Comparison of ENCODE assay signal across 14 mouse cellular contexts in genomic region chr10:40597177-40597576, GRCm38 (mm10). TPM values are rescaled to one million over a fixed set of nuclear protein-coding genes. Genes with fewer than 3 reads are reported as not detected.
DNase-seq lines count a peak whose midpoint lies in the region; ATAC-seq and TF ChIP-seq lines count a peak whose summit lies in the region.
"Had no signal": no experiment of that assay in that cellular context is flagged by ENCODE, and none has a peak within 500 bp of the region (broad histone marks: within the 10 kb centered on the region; RNA-seq: fewer than 3 reads in every experiment).

No protein-coding gene starts in this region.

- no peaks in the 10 kb centered on the region for H3K9me3 ChIP-seq in heart, embryonic 10.5 days
- no peaks in the 10 kb centered on the region for H3K9me3 ChIP-seq in lung, postnatal 0 days (ENCODE audit: low read length)
- H3K9me3 ChIP-seq in midbrain, postnatal 0 days (ENCODE audit: low read length) = no peaks in the 10 kb centered on the region
- H3K9me3 ChIP-seq: forebrain, embryonic 15.5 days; intestine, embryonic 15.5 days; limb, embryonic 13.5 days had no signal

- no peak overlapping the region for H3K4me2 ChIP-seq in lung, postnatal 0 days (replicated peaks; ENCODE audit: low read depth, low read length)
- H3K4me2 ChIP-seq in midbrain, postnatal 0 days (ENCODE audit: low read depth, low read length, poor library complexity, severe bottlenecking) = no peak overlapping the region
- H3K4me2 ChIP-seq: forebrain, embryonic 15.5 days; intestine, embryonic 15.5 days; limb, embryonic 13.5 days had no signal

- no peaks in the 10 kb centered on the region for H3K27me3 ChIP-seq in heart, embryonic 10.5 days (ENCODE audit: insufficient read depth, poor library complexity, severe bottlenecking)
- no peaks in the 10 kb centered on the region for H3K27me3 ChIP-seq in lung, postnatal 0 days (replicated peaks; ENCODE audit: insufficient read depth, low read length)
- no peaks in the 10 kb centered on the region for H3K27me3 ChIP-seq in midbrain, postnatal 0 days (ENCODE audit: insufficient read depth, low read length)
- H3K27me3 ChIP-seq: forebrain, embryonic 15.5 days; intestine, embryonic 15.5 days; limb, embryonic 13.5 days had no signal

- H3K36me3 ChIP-seq in heart, embryonic 10.5 days = no peaks in the 10 kb centered on the region
- H3K36me3 ChIP-seq in lung, postnatal 0 days (ENCODE audit: insufficient read depth, low read length) = no peaks in the 10 kb centered on the region
- H3K36me3 ChIP-seq in midbrain, postnatal 0 days (ENCODE audit: insufficient read depth, low read length) = no peaks in the 10 kb centered on the region
- H3K36me3 ChIP-seq: forebrain, embryonic 15.5 days; intestine, embryonic 15.5 days; limb, embryonic 13.5 days had no signal

- 85% methylated on average over 3 of the region's 3 CpGs for WGBS in heart, embryonic 10.5 days
- 76% methylated on average over 3 of the region's 3 CpGs for WGBS in lung, postnatal 0 days
- WGBS in midbrain, postnatal 0 days = 95% methylated on average over 3 of the region's 3 CpGs

- peak; percentile 28 to 33 for DNase-seq in heart, adult 18-20 months
- no peak for DNase-seq in heart, embryonic 10.5 days (ENCODE audit: low spot score)
- DNase-seq in lung, postnatal 0 days (ENCODE audit: low spot score) = peak; percentile 24
- DNase-seq in lung, postnatal 4 days = no peak
- peak; percentile 73 for DNase-seq in adrenal gland, adult 2 months
- DNase-seq in lung, postnatal 25 days (ENCODE audit: low spot score) = peak; percentile 3
- no peak for DNase-seq in midbrain, postnatal 0 days (ENCODE audit: low spot score)

- H3K4me1 ChIP-seq in heart, embryonic 10.5 days = no peaks in the 10 kb centered on the region
- no peaks in the 10 kb centered on the region for H3K4me1 ChIP-seq in lung, postnatal 0 days (ENCODE audit: insufficient read depth, low read depth, low read length)
- no peaks in the 10 kb centered on the region for H3K4me1 ChIP-seq in midbrain, postnatal 0 days (ENCODE audit: insufficient read depth, low read length)
- H3K4me1 ChIP-seq: forebrain, embryonic 15.5 days; intestine, embryonic 15.5 days; limb, embryonic 13.5 days had no signal

- H3K27ac ChIP-seq in heart, embryonic 10.5 days = no peak overlapping the region
- no peak overlapping the region for H3K27ac ChIP-seq in lung, postnatal 0 days (ENCODE audit: low read length)
- no peak overlapping the region for H3K27ac ChIP-seq in midbrain, postnatal 0 days (ENCODE audit: low read depth, low read length)
- H3K27ac ChIP-seq: forebrain, embryonic 15.5 days; intestine, embryonic 15.5 days; limb, embryonic 13.5 days; macrophage had no signal

- TF ChIP-seq EP300 in lung, postnatal 0 days (IDR thresholded peaks at IDR 0.05) = no peak

- H3K9ac ChIP-seq in lung, postnatal 0 days (replicated peaks; ENCODE audit: low read depth) = no peak overlapping the region
- no peak overlapping the region for H3K9ac ChIP-seq in midbrain, postnatal 0 days (replicated peaks; ENCODE audit: low read length, poor library complexity, severe bottlenecking)
- H3K9ac ChIP-seq: forebrain, embryonic 15.5 days; intestine, embryonic 15.5 days; limb, embryonic 13.5 days had no signal

- no peak for TF ChIP-seq CTCF in lung, postnatal 0 days (IDR thresholded peaks at IDR 0.05)
- TF ChIP-seq CTCF in midbrain, postnatal 0 days (IDR thresholded peaks at IDR 0.05) = no peak

- no peak overlapping the region for H3K4me3 ChIP-seq in heart, embryonic 10.5 days
- H3K4me3 ChIP-seq in lung, postnatal 0 days (ENCODE audit: low read depth, low read length) = no peak overlapping the region
- no peak overlapping the region for H3K4me3 ChIP-seq in midbrain, postnatal 0 days (ENCODE audit: low read depth, low read length)
- H3K4me3 ChIP-seq: forebrain, embryonic 15.5 days; intestine, embryonic 15.5 days; limb, embryonic 13.5 days had no signal

- no peak for ATAC-seq in lung, postnatal 0 days
- no peak for ATAC-seq in midbrain, postnatal 0 days (ENCODE audit: low FRiP score)
- ATAC-seq: forebrain, embryonic 15.5 days; intestine, embryonic 15.5 days had no signal

RNA-seq across cellular contexts. Expression of gene Slc22a16, which starts 27.0 kb away (rescaled TPM):
- total RNA-seq in heart, adult 18-20 months (2021) = not detected
- not detected in 2 replicates for polyA plus RNA-seq in heart, embryonic 10.5 days (2016; fragmentation: Nextera tagmentation; extraction: Ambion mirVana)
- not detected in 2 replicates for polyA plus RNA-seq in lung, postnatal 0 days (2015; fragmentation: Nextera tagmentation; extraction: Ambion mirVana)
- not detected for total RNA-seq in adrenal gland, adult 2 months (2021)
- not detected in 2 replicates for polyA plus RNA-seq in adrenal gland, adult 2 months (2012; rRNA removed)
- not detected in 2 replicates for total RNA-seq in midbrain, postnatal 0 days (2014; rRNA removed)
- polyA plus RNA-seq in midbrain, postnatal 0 days (2015; fragmentation: Nextera tagmentation; extraction: Ambion mirVana) = not detected in 2 replicates
- polyA plus RNA-seq: embryonic facial prominence, embryonic 11.5 days; forebrain, embryonic 15.5 days; heart, embryonic 16.5 days; intestine, embryonic 15.5 days; large intestine, adult 2 months; limb, embryonic 13.5 days; macrophage had no signal

RNA-seq across cellular contexts. Expression of gene Ddo, which starts 32.6 kb away (rescaled TPM):
- 10 to 100 TPM; 27.7 to 36.2 TPM for total RNA-seq in heart, adult 18-20 months (2021)
- polyA plus RNA-seq in heart, embryonic 10.5 days (2016; fragmentation: Nextera tagmentation; extraction: Ambion mirVana) = 1.9 and 5.1 TPM in 2 replicates
- polyA plus RNA-seq in lung, postnatal 0 days (2015; fragmentation: Nextera tagmentation; extraction: Ambion mirVana) = 5.0 and 5.5 TPM in 2 replicates
- total RNA-seq in adrenal gland, adult 2 months (2021) = 10 to 100 TPM; 12.4 to 12.9 TPM
- 5.7 and 8.9 TPM in 2 replicates for polyA plus RNA-seq in adrenal gland, adult 2 months (2012; rRNA removed)
- total RNA-seq in midbrain, postnatal 0 days (2014; rRNA removed) = 2.5 and 2.8 TPM in 2 replicates
- 1.9 and 2.1 TPM in 2 replicates for polyA plus RNA-seq in midbrain, postnatal 0 days (2015; fragmentation: Nextera tagmentation; extraction: Ambion mirVana)
- polyA plus RNA-seq: macrophage had no signal

Comparison
In these comparisons a context has a peak if more than half of its experiments do, and no peak if none do; other contexts are left out.
1. DNase-seq: peak in heart, adult 18-20 months (2 of 2), lung, postnatal 0 days (single experiment), adrenal gland, adult 2 months (single experiment) and lung, postnatal 25 days (single experiment); none in heart, embryonic 10.5 days (single experiment), lung, postnatal 4 days (0 of 2) and midbrain, postnatal 0 days (single experiment).